Mouse (Mus musculus): ENCODE results near the gene Hsd17b1. TPM values are rescaled to one million over a fixed set of nuclear protein-coding genes. Genes with fewer than 3 reads are reported as not detected.
A peak's percentile ranks its signal among the peaks of the same experiment; 100 is the strongest.
"Not testable (repeated sequence)": the region's sequence is repeated elsewhere in the genome, so short reads cannot be mapped to it uniquely, and the experiment has no call there.

The Hsd17b1 gene
- polyA plus RNA-seq, 1 experiment from 2014 or later: not detected

DNA sequence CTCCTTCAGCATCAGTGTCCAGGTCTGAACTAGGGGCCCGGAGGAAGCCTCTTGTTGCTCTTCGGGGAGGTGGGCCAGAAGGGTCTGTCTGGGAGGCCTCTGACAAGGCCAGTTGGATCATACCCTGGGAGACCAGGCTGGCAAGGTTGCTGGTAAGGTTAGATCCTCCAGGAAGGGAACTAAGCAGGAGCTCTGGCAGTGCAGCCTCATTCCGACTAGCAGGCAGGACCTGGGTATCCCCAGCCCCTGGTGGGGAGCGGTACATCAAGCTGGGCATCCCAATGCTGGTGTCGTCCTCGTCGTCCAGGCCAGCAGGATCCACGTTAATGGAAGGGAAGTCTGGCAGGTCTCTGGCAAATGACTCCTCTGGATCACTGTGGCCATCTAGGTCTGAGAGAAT lies 20.0 kb downstream of the Hsd17b1 start:
- H3K36me3 ChIP-seq: peaks cover 75% of the 10 kb centered on the region
- no peaks in the 10 kb centered on the region for H3K9me3 ChIP-seq (replicated peaks)
- DNase-seq (ENCODE audit: low spot score): no peak
- no peak overlapping the region for H3K27ac ChIP-seq
- H3K4me3 ChIP-seq: no peak overlapping the region
- 94% methylated on average over 8 of the region's 8 CpGs for WGBS
- no peaks in the 10 kb centered on the region for H3K27me3 ChIP-seq (ENCODE audit: low read depth, poor library complexity, severe bottlenecking)
- H3K4me1 ChIP-seq: peaks cover 21% of the 10 kb centered on the region

DNA sequence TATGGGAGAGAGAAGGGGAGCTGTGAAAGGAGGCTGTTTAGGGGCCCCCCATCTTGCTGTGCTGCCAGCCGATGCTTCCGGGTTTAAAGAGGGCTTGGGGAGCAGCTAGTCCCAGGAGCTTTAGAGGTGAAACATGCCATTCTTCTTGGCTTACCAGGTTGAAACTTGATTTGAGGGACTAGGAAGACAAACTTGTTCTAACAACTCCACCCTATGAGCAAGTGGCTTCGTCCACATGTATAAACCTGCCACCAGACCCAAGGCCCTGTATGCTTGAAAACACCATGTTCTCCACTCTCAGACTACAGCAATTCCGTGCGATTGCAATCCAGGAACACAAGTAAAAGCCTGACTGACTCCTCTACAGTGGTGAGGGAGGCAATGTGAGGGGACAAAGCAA lies 24.8 kb downstream of the Hsd17b1 start:
- H3K27me3 ChIP-seq (ENCODE audit: low read depth, poor library complexity, severe bottlenecking): no peaks in the 10 kb centered on the region
- no peak overlapping the region for H3K27ac ChIP-seq
- WGBS: 86% methylated on average over 5 of the region's 5 CpGs
- no peaks in the 10 kb centered on the region for H3K9me3 ChIP-seq (replicated peaks)
- H3K4me3 ChIP-seq: no peak overlapping the region
- H3K36me3 ChIP-seq: peaks cover 83% of the 10 kb centered on the region
- no peak for DNase-seq (ENCODE audit: low spot score)
- H3K4me1 ChIP-seq: no peaks in the 10 kb centered on the region

DNA sequence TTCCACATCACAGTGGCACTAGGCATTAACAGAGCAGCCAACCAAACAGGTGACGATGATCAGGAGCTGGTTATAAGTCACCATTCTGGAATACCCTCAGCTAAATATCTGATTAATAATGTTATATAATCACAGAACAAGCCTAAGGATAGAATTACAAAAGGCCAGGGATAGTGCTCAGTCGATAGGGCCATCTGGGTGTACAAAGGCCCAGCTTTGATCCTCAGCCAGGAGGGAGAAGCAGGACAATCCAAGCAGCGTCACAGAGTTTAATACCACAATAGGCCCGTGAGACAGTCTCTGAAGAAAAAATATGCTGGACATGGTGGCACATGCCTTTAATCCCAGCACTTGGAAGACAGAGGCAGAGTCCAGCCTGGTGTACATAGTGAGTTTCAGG lies 31.1 kb downstream of the Hsd17b1 start:
- Histone ChIP-seq H3K4me1 (no peaks in the 10 kb centered on the region), H3K27ac (no peak overlapping the region), H3K27me3 (ENCODE audit: low read depth, poor library complexity, severe bottlenecking) (no peaks in the 10 kb centered on the region), H3K4me3 (no peak overlapping the region), H3K36me3 (peaks cover 47% of the 10 kb centered on the region), H3K9me3 (replicated peaks) (no peaks in the 10 kb centered on the region)
- WGBS: 89% methylated on average over 4 of the region's 4 CpGs
- no peak for DNase-seq (ENCODE audit: low spot score)

DNA sequence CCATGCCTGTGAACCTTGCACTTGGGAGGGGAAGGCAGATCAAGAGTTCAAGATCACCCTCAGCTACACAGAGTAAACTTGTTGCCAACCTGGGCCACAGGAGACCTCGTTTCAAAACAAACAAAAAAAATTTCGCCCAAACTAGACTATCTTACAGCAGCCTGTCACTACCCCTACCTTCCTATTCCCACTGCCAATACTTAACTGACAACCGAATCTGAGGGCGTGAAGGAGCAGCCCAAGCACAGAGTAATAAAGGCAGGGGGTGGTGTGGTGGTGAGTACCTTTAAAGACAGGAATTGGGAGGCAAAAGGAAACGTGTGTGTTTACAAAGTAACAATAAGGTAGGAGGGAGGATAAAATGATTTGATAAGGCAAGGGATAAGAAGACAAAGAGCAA lies 32.5 kb downstream of the Hsd17b1 start:
- H3K9me3 ChIP-seq (replicated peaks): no peaks in the 10 kb centered on the region
- DNase-seq (ENCODE audit: low spot score): no peak
- H3K27me3 ChIP-seq (ENCODE audit: low read depth, poor library complexity, severe bottlenecking): no peaks in the 10 kb centered on the region
- no peak overlapping the region for H3K27ac ChIP-seq
- WGBS: 60% methylated on average over 5 of the region's 5 CpGs
- H3K4me3 ChIP-seq: no peak overlapping the region
- H3K36me3 ChIP-seq: peaks cover 45% of the 10 kb centered on the region
- H3K4me1 ChIP-seq: no peaks in the 10 kb centered on the region

DNA sequence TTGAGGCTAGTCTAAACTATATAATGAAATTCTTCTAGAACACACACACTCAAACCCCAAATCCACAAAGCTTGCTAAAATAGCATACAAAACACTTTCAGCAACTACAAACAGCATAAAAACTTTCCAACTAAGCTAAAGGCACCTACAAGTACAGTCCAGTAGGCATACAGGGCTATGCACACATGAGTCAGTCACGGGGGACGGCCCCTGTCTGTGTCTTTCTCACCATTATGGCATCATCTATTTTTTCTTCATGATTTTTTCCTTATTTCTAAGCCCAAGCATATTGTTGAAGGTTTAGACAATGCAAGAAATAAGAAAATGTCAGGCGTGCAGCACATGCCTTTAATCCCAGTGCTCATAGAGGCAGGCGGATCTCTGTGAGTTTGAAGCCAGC lies 33.0 kb downstream of the Hsd17b1 start:
- Histone ChIP-seq H3K9me3 (replicated peaks) (no peaks in the 10 kb centered on the region), H3K27ac (no peak overlapping the region), H3K27me3 (ENCODE audit: low read depth, poor library complexity, severe bottlenecking) (no peaks in the 10 kb centered on the region), H3K4me1 (0 out of 2 replicates have a peak, but pooled peaks cover 2% of the 10 kb centered on the region), H3K36me3 (peaks cover 45% of the 10 kb centered on the region), H3K4me3 (no peak overlapping the region)
- 94% methylated on average over 4 of the region's 4 CpGs for WGBS
- DNase-seq (ENCODE audit: low spot score): no peak

DNA sequence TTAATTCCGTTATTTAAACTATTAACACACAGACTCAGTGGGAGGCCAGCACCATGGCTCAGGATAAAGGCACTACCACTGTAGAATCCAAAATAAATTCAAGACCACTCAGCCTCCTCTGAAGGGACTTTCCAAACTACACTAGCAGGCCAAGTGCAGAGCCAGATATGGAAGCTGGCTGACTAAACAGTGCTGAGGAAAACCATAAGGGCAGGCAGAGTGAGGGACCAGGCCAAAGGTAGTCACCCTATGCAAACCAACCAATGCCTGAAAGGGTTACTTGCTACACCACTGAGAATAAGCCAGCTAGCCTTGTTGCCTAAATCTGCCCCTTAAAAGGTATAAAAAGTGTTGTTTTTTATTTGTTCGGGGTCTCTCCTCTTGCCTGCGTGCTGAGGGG lies 34.0 kb downstream of the Hsd17b1 start:
- H3K9me3 ChIP-seq (replicated peaks): no peaks in the 10 kb centered on the region
- H3K4me1 ChIP-seq: 0 out of 2 replicates have a peak, but pooled peaks cover 2% of the 10 kb centered on the region
- H3K27ac ChIP-seq: no peak overlapping the region
- H3K27me3 ChIP-seq (ENCODE audit: low read depth, poor library complexity, severe bottlenecking): no peaks in the 10 kb centered on the region
- H3K36me3 ChIP-seq: peaks cover 53% of the 10 kb centered on the region
- WGBS: 93% methylated on average over 3 of the region's 3 CpGs
- H3K4me3 ChIP-seq: no peak overlapping the region
- DNase-seq (ENCODE audit: low spot score): no peak

DNA sequence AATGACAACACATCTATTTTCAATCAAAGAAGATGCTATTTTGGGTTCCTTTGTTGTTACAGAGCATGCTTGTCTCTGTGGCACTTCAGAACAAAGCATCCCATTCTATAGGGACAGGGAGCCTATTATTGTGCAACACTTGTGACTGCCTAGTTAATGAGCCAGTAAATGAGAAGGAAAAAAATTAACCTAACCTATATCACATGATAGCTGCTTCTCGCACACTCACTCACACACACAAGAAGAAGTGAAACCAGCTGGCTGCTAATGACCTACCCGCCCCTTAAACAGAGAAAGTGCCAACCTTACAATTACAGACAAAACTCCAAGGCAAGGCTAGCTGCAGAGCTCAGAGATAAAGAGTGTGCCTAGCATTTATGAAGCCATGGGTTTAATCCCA lies 37.4 kb downstream of the Hsd17b1 start:
- H3K4me1 ChIP-seq: peaks cover 21% of the 10 kb centered on the region
- no peaks in the 10 kb centered on the region for H3K9me3 ChIP-seq (replicated peaks)
- peaks cover 48% of the 10 kb centered on the region for H3K36me3 ChIP-seq
- 85% methylated on average over 2 of the region's 2 CpGs for WGBS
- no peak overlapping the region for H3K4me3 ChIP-seq
- DNase-seq (ENCODE audit: low spot score): no peak
- H3K27me3 ChIP-seq (ENCODE audit: low read depth, poor library complexity, severe bottlenecking): no peaks in the 10 kb centered on the region
- H3K27ac ChIP-seq: no peak overlapping the region

DNA sequence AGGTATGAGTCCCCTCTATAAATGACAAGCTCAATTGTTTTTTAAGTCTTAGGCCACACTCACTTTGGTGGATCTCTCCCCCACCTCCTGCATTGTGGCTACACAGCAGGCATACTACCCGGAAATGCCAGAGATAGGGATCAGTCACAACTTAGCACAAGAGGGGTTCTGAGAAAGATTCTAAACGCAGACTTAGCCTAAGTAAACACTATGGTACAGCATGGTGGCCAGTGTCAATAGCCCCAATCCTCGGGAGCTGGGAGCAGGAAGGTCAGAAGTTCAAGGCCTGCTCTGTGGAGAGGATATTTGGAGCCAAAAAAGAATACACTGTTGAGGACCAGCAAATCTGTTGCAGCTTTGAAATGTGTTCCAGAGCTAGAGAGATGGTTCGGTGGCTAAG lies 39.9 kb downstream of the Hsd17b1 start:
- 57% methylated on average over 4 of the region's 4 CpGs for WGBS
- Histone ChIP-seq H3K36me3 (peaks cover 59% of the 10 kb centered on the region), H3K27ac (no peak overlapping the region), H3K27me3 (ENCODE audit: low read depth, poor library complexity, severe bottlenecking) (no peaks in the 10 kb centered on the region), H3K4me1 (peaks cover 31% of the 10 kb centered on the region), H3K9me3 (replicated peaks) (no peaks in the 10 kb centered on the region), H3K4me3 (peak overlapping the region; percentile 96)
- DNase-seq (ENCODE audit: low spot score): no peak

DNA sequence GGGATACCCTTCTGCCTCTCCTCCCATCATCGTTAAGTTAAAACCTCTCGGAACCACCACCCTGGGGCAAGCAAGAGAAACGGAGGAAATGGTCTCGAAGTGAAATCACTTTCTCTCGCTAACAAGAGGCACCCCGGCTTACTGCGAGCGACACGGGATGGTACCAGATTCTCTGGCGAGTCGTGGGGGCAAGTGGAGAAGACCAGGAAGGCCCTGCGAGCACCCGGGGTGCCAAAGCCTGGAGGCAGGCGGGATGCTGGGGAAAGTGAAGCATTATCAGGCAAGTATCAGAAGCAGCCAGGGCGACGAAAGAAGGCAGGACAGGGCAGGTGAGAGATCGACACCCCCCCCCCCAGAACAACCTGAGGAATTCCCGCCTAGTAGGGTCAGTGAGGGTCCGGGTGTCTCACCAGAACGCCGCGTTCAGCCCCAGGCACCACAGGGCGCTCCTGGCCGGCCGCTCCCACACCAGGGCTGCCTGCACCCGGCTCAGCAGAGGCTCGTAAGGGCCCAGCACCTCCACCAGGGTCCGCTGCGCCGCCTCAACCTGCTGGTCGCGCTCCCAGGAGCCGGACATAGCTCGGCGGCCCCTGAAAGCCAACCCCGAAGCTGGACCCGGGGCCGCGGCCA lies 41.0 kb downstream of the Hsd17b1 start:
- peaks cover 58% of the 10 kb centered on the region for H3K36me3 ChIP-seq

DNA sequence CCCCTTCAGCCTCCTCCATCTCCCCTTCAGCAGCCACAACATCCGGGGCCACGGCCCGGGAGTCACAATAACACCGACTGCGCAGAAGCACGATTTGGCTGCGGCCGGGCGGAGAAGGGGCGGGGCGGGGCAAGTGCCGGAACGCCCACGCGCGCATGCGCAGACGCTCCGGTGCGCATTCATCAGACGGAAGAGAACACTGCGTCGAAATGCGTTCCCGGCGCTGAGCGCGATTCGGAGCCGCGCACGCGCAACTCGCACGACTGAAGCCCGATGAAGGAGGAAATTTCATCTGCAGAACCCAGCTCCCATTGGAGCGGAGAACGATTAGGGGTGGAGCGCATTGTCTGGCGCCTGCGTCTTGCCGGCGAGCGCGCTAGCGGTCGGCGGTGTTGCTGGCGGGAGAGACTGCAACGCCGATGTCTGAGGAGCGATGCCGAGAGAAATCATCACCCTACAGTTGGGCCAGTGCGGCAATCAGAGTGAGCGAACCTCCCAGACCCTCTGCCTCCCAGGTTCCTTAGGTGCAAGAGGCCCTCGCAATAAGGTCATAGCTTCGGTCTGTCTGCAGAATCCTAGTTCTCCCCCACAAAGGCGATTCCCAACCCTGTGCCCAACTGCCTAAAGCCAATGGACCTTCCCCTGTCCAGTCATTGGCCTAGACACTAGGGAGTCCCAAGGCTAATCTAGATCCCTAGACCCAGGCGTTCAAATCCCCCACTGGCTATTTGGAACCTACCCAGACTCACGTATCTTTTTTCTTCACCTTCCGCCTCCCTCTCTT lies 41.7 kb downstream of the Hsd17b1 start, which contains the start of the genes Retreg3 and Tubg1:
Gene Retreg3, minus strand, starts transcription at position 133 of the 784 bp plus-strand sequence.
Gene Tubg1, plus strand, starts transcription at position 178 of the 784 bp plus-strand sequence.
- peak; percentile 100 for DNase-seq (ENCODE audit: low spot score)
- peaks cover 31% of the 10 kb centered on the region for H3K4me1 ChIP-seq
- H3K9me3 ChIP-seq (replicated peaks): no peaks in the 10 kb centered on the region
- peaks cover 59% of the 10 kb centered on the region for H3K36me3 ChIP-seq
- under 1% methylated on average over 61 of the region's 61 CpGs for WGBS
- no peaks in the 10 kb centered on the region for H3K27me3 ChIP-seq (ENCODE audit: low read depth, poor library complexity, severe bottlenecking)
- H3K27ac ChIP-seq: peak within 1 kb of the TSS; percentile 89
- H3K4me3 ChIP-seq: peak within 1 kb of the TSS; percentile 96

More for the DNA sequence above, 41.0 kb downstream of the Hsd17b1 start:
- Histone ChIP-seq H3K4me3 (peak overlapping the region; percentile 96), H3K27me3 (ENCODE audit: low read depth, poor library complexity, severe bottlenecking) (no peaks in the 10 kb centered on the region), H3K27ac (peak overlapping the region; percentile 89), H3K9me3 (replicated peaks) (no peaks in the 10 kb centered on the region), H3K4me1 (peaks cover 31% of the 10 kb centered on the region)
- under 1% methylated on average over 39 of the region's 39 CpGs for WGBS
- DNase-seq (ENCODE audit: low spot score): no peak

DNA sequence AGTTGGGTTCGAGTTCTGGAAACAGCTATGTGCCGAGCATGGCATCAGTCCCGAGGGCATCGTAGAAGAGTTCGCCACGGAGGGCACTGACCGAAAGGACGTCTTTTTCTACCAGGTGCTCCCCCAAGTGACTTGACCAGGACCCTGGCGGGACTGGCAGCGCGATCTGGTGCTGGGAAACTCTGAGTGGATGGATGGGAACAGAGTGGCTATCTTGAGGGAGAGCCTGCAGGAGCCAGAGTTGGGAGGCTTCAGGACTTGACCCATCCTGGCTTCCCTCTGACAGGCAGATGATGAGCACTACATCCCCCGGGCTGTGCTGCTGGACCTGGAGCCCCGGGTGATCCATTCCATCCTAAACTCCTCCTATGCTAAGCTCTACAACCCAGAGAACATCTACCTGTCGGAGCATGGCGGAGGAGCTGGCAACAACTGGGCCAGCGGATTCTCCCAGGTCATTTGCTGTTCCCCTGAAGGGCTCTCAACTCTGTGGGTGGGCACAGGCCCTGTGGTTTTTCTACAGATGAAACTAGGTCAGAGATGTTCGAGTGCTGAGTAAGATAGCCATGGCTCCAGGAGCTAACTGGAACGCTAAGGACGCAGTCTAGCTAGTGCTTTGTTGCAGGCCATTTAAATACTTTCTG lies 42.5 kb downstream of the Hsd17b1 start:
- no peak for DNase-seq (ENCODE audit: low spot score)
- H3K9me3 ChIP-seq (replicated peaks): no peaks in the 10 kb centered on the region
- peak overlapping the region; percentile 96 for H3K4me3 ChIP-seq
- H3K36me3 ChIP-seq: peaks cover 60% of the 10 kb centered on the region
- peak overlapping the region; percentile 89 for H3K27ac ChIP-seq
- H3K27me3 ChIP-seq (ENCODE audit: low read depth, poor library complexity, severe bottlenecking): no peaks in the 10 kb centered on the region
- WGBS: 26% methylated on average over 19 of the region's 19 CpGs
- H3K4me1 ChIP-seq: peaks cover 31% of the 10 kb centered on the region

DNA sequence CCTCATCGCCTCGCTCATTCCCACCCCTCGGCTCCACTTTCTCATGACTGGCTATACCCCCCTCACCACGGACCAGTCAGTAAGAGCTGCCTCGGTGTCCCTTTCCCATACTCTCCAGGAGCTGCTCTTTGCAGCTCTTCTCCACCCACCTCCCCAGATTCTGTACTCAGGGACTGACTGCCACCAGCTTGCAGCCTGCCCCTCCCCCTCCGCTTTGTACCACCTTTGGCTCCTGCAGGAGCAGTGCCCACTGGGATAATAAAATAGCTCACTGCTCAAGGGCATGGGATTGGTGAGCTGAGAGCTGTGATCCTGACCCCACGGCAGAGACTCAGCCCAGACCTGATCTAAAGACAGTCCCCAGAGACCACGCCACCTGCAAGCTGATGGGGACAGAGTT lies 46.3 kb downstream of the Hsd17b1 start:
- not testable (repeated sequence) for H3K9me3 ChIP-seq (replicated peaks); H3K4me3 ChIP-seq; DNase-seq (ENCODE audit: low spot score); H3K27me3 ChIP-seq (ENCODE audit: low read depth, poor library complexity, severe bottlenecking); H3K27ac ChIP-seq
- 97% methylated on average over 8 of the region's 8 CpGs for WGBS
- Histone ChIP-seq H3K36me3 (peaks cover 62% of the 10 kb centered on the region), H3K4me1 (peaks cover 15% of the 10 kb centered on the region)

DNA sequence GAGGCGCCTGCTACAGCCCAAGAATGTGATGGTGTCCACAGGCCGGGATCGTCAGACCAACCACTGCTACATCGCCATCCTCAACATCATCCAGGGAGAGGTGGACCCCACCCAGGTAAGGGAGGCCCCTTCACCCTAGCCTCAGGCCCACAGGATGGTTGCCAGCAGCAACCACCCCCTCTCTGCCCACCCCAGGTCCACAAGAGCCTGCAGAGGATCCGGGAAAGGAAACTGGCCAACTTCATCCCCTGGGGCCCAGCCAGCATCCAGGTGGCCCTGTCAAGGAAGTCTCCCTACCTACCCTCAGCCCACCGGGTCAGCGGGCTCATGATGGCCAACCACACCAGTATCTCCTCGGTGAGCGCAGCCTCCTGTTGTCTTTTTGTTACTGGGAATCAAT lies 46.8 kb downstream of the Hsd17b1 start:
- Histone ChIP-seq H3K4me1 (peaks cover 14% of the 10 kb centered on the region), H3K36me3 (peaks cover 62% of the 10 kb centered on the region)
- H3K27me3 ChIP-seq (ENCODE audit: low read depth, poor library complexity, severe bottlenecking); H3K4me3 ChIP-seq; H3K27ac ChIP-seq; DNase-seq (ENCODE audit: low spot score); H3K9me3 ChIP-seq (replicated peaks): not testable (repeated sequence)
- 94% methylated on average over 9 of the region's 9 CpGs for WGBS
